Mouse (Mus musculus) forebrain, embryonic 15.5 days (tissue): ENCODE measurements around the gene Tex50. TPM values are rescaled to one million over a fixed set of nuclear protein-coding genes. Genes with fewer than 3 reads are reported as not detected.
"Not testable (repeated sequence)": the region's sequence is repeated elsewhere in the genome, so short reads cannot be mapped to it uniquely, and the experiment has no call there.

Experiments
- ATAC-seq: fragments of 200-750 bp; cut with Nextera tagmentation; replicated peaks from 2 replicates; pipeline ENCODE4 v1.8.0; 2017; ENCODE audit warnings: mild to moderate bottlenecking, moderate TSS enrichment, moderate library complexity
- H3K27ac ChIP-seq: fragments of 300-500 bp; sonication (generic); replicated peaks from 2 replicates; pipeline ENCODE4 v1.5.1; 2015; ENCODE audit warnings: mild to moderate bottlenecking, inconsistent platforms
- H3K27me3 ChIP-seq: fragments of 300-500 bp; sonication (generic); 2 replicates; pipeline ENCODE4 v1.6.1; 2015; ENCODE audit warnings: inconsistent platforms
- H3K36me3 ChIP-seq: fragments of 300-500 bp; sonication (generic); 2 replicates; pipeline ENCODE4 v1.6.1; 2015; ENCODE audit warnings: mild to moderate bottlenecking, inconsistent platforms
- H3K4me1 ChIP-seq: fragments of 300-500 bp; sonication (generic); 2 replicates; pipeline ENCODE4 v1.6.1; 2015; ENCODE audit warnings: inconsistent platforms
- H3K4me2 ChIP-seq: fragments of 300-500 bp; sonication (generic); replicated peaks from 2 replicates; pipeline ENCODE4 v1.6.1; 2015; ENCODE audit warnings: mild to moderate bottlenecking, inconsistent platforms
- H3K4me3 ChIP-seq: fragments of 300-500 bp; sonication (generic); 2 replicates; pipeline ENCODE4 v1.5.1; 2015; ENCODE audit warnings: mild to moderate bottlenecking, inconsistent platforms
- H3K9ac ChIP-seq: fragments of 300-500 bp; sonication (generic); replicated peaks from 2 replicates; pipeline ENCODE4 v1.6.1; 2015; ENCODE audit warnings: mild to moderate bottlenecking, inconsistent platforms
- H3K9me3 ChIP-seq: fragments of 300-500 bp; sonication (generic); 2 replicates; pipeline ENCODE4 v1.6.1; 2016; ENCODE audit warnings: inconsistent platforms
- WGBS: fragments of 180-500 bp; shearing (Covaris S2); methylation state at CpG from one replicate; pipeline ENCODE4 v1.1.7; 2015; ENCODE audit warnings: mixed read lengths; 5-methylcytosine and 5-hydroxymethylcytosine counted together
- polyA plus RNA-seq: library from polyadenylated mRNA; unstranded; fragments of >200 nt; fragmentation: Nextera tagmentation; extraction: Ambion mirVana; gene quantifications from 2 replicates; pipeline ENCODE4 v1.2.1, GENCODE M21; 2015

The Tex50 gene
- polyA plus RNA-seq, 1 experiment from 2014 or later: 0.66 TPM

GRCm38 (mm10) chr1:161151098-161151497 is 8.0 kb downstream of the Tex50 start:
- H3K4me1 ChIP-seq: no peaks in the 10 kb centered on the region
- WGBS: 46% methylated on average over 6 of the region's 6 CpGs
- H3K36me3 ChIP-seq: no peaks in the 10 kb centered on the region
- ATAC-seq: no peak
- H3K4me3 ChIP-seq: no peak overlapping the region
- no peak overlapping the region for H3K9ac ChIP-seq
- H3K9me3 ChIP-seq: no peaks in the 10 kb centered on the region
- H3K4me2 ChIP-seq: no peak overlapping the region
- no peak overlapping the region for H3K27ac ChIP-seq
- no peaks in the 10 kb centered on the region for H3K27me3 ChIP-seq

GRCm38 (mm10) chr1:161147888-161148287 is 11.2 kb downstream of the Tex50 start:
- Histone ChIP-seq H3K27ac (no peak overlapping the region), H3K4me1 (peaks cover 5% of the 10 kb centered on the region; the same call in 1 of the 2 replicates), H3K36me3 (no peaks in the 10 kb centered on the region), H3K4me2 (no peak overlapping the region), H3K4me3 (no peak overlapping the region), H3K9me3 (no peaks in the 10 kb centered on the region), H3K9ac (no peak overlapping the region), H3K27me3 (no peaks in the 10 kb centered on the region)
- WGBS: 78% methylated on average over 2 of the region's 2 CpGs
- ATAC-seq: no peak

- not testable (repeated sequence) for H3K27me3 ChIP-seq, H3K9me3 ChIP-seq, H3K4me2 ChIP-seq, H3K27ac ChIP-seq, ATAC-seq, H3K9ac ChIP-seq, H3K4me3 ChIP-seq, H3K36me3 ChIP-seq
- WGBS: 92% methylated on average over 8 of the region's 8 CpGs
- peaks cover 14% of the 10 kb centered on the region; the same call in 1 of the 2 replicates for H3K4me1 ChIP-seq
Observed at GRCm38 (mm10) chr1:161145611-161146010, 13.5 kb downstream of the Tex50 start.

GRCm38 (mm10) chr1:161143216-161143615 is 15.9 kb downstream of the Tex50 start:
- peak overlapping the region; percentile 84 for H3K4me2 ChIP-seq
- H3K4me3 ChIP-seq: peak overlapping the region; percentile 50
- H3K36me3 ChIP-seq: no peaks in the 10 kb centered on the region
- H3K9ac ChIP-seq: no peak overlapping the region
- peaks cover 14% of the 10 kb centered on the region; the same call in 1 of the 2 replicates for H3K4me1 ChIP-seq
- ATAC-seq: peak; percentile 46; the same call in 1 of the 2 replicates
- no peaks in the 10 kb centered on the region for H3K27me3 ChIP-seq
- H3K9me3 ChIP-seq: no peaks in the 10 kb centered on the region
- 89% methylated on average over 7 of the region's 7 CpGs for WGBS
- no peak overlapping the region for H3K27ac ChIP-seq

- Histone ChIP-seq H3K36me3 (no peaks in the 10 kb centered on the region), H3K27ac (no peak within 1 kb of the TSS), H3K4me2 (peak within 1 kb of the TSS; percentile 84), H3K9me3 (no peaks in the 10 kb centered on the region), H3K9ac (peak within 1 kb of the TSS; percentile 61), H3K27me3 (no peaks in the 10 kb centered on the region), H3K4me1 (peaks cover 14% of the 10 kb centered on the region; the same call in 1 of the 2 replicates), H3K4me3 (peak within 1 kb of the TSS; percentile 50)
- WGBS: 3% methylated on average over 33 of the region's 33 CpGs
- ATAC-seq: peak; percentile 96
Observed at GRCm38 (mm10) chr1:161142531-161143159, 16.5 kb downstream of the Tex50 start, which contains the start of gene Ankrd45. Ankrd45 (plus strand) TSS chr1:161142691.

GRCm38 (mm10) chr1:161140026-161140762 is 18.9 kb downstream of the Tex50 start:
- Histone ChIP-seq H3K4me2 (no peak overlapping the region), H3K36me3 (no peaks in the 10 kb centered on the region), H3K4me1 (peaks cover 14% of the 10 kb centered on the region; the same call in 1 of the 2 replicates), H3K9me3 (no peaks in the 10 kb centered on the region), H3K9ac (no peak overlapping the region), H3K27me3 (no peaks in the 10 kb centered on the region), H3K27ac (no peak overlapping the region), H3K4me3 (no peak overlapping the region)
- 85% methylated on average over 9 of the region's 9 CpGs for WGBS
- ATAC-seq: no peak

GRCm38 (mm10) chr1:161139496-161139895 is 19.6 kb downstream of the Tex50 start:
- no peaks in the 10 kb centered on the region for H3K27me3 ChIP-seq
- peaks cover 14% of the 10 kb centered on the region; the same call in 1 of the 2 replicates for H3K4me1 ChIP-seq
- H3K9ac ChIP-seq: no peak overlapping the region
- ATAC-seq: no peak
- no peak overlapping the region for H3K4me2 ChIP-seq
- no peaks in the 10 kb centered on the region for H3K9me3 ChIP-seq
- no peak overlapping the region for H3K27ac ChIP-seq
- WGBS: 83% methylated on average over 2 of the region's 2 CpGs
- H3K4me3 ChIP-seq: no peak overlapping the region
- H3K36me3 ChIP-seq: no peaks in the 10 kb centered on the region

- no peaks in the 10 kb centered on the region for H3K9me3 ChIP-seq
- 2% methylated on average over 41 of the region's 41 CpGs for WGBS
Observed at GRCm38 (mm10) chr1:161130726-161131664, 28.1 kb downstream of the Tex50 start, which contains the start of gene Klhl20. Klhl20 (minus strand) TSS chr1:161131511.

GRCm38 (mm10) chr1:161126461-161126860 is 32.7 kb downstream of the Tex50 start:
- no peak overlapping the region for H3K4me3 ChIP-seq
- H3K9ac ChIP-seq: no peak overlapping the region
- no peak for ATAC-seq
- peaks cover 18% of the 10 kb centered on the region for H3K4me1 ChIP-seq
- WGBS: 82% methylated on average over 1 of the region's 1 CpGs
- no peaks in the 10 kb centered on the region for H3K27me3 ChIP-seq
- no peak overlapping the region for H3K4me2 ChIP-seq
- H3K36me3 ChIP-seq: no peaks in the 10 kb centered on the region
- H3K27ac ChIP-seq: no peak overlapping the region
- no peaks in the 10 kb centered on the region for H3K9me3 ChIP-seq

More at GRCm38 (mm10) chr1:161130726-161131664, 28.1 kb downstream of the Tex50 start, which contains the start of gene Klhl20:
- no peaks in the 10 kb centered on the region for H3K27me3 ChIP-seq
- ATAC-seq: peak; percentile 98
- H3K4me2 ChIP-seq: peak within 1 kb of the TSS; percentile 87
- H3K4me1 ChIP-seq: peaks cover 18% of the 10 kb centered on the region
- H3K36me3 ChIP-seq: no peaks in the 10 kb centered on the region
- H3K27ac ChIP-seq: peak within 1 kb of the TSS; percentile 86
- H3K4me3 ChIP-seq: peak within 1 kb of the TSS; percentile 95
- H3K9ac ChIP-seq: peak within 1 kb of the TSS; percentile 95

GRCm38 (mm10) chr1:161122661-161123418 is 36.3 kb downstream of the Tex50 start:
- Histone ChIP-seq H3K4me1 (0 out of 2 replicates have a peak, but pooled peaks cover 1% of the 10 kb centered on the region), H3K4me2 (no peak overlapping the region), H3K9me3 (no peaks in the 10 kb centered on the region), H3K27me3 (no peaks in the 10 kb centered on the region), H3K36me3 (no peaks in the 10 kb centered on the region), H3K4me3 (no peak overlapping the region), H3K9ac (no peak overlapping the region), H3K27ac (no peak overlapping the region)
- no peak for ATAC-seq
- 91% methylated on average over 10 of the region's 10 CpGs for WGBS

GRCm38 (mm10) chr1:161114591-161114990 is 44.5 kb downstream of the Tex50 start:
- Histone ChIP-seq H3K4me2 (no peak overlapping the region), H3K4me1 (no peaks in the 10 kb centered on the region), H3K36me3 (no peaks in the 10 kb centered on the region; the same call in 1 of the 2 replicates), H3K27me3 (no peaks in the 10 kb centered on the region), H3K9me3 (no peaks in the 10 kb centered on the region), H3K27ac (no peak overlapping the region), H3K4me3 (no peak overlapping the region), H3K9ac (no peak overlapping the region)
- no peak for ATAC-seq
